Mouse (Mus musculus): ENCODE data around the gene Ip6k1.

DNA sequence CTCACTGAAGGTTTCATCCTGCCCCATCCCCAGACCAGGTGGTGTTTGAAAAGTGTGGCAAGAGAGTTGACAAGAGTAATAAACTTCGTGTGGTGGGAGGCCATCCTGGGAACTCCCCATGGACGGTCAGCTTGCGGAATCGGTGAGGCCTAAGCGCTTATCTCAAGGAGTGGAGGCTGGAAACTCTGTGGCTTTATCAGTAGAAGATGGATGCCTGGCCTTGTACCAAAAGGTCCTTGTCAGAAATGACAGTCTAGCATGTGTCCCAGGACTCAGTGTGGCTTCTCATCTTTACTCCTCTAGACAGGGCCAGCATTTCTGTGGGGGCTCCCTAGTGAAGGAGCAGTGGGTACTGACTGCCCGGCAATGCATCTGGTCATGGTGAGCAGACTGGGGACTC is 81.3 kb downstream of the Ip6k1 start:
- TF ChIP-seq POLR2A (IDR thresholded peaks at IDR 0.05; ENCODE audit: extremely low read depth, insufficient read depth, low read length) = no peak
- TF ChIP-seq CTCF (IDR thresholded peaks at IDR 0.05; ENCODE audit: extremely low read depth, insufficient read depth, low read length) = no peak

Measured in cortical plate, adult 2 months (tissue).